Mouse (Mus musculus) C2C12 (cell line): ENCODE measurements around the gene Cfap70.

ENCODE experiments used
- CEBPB ChIP-seq: IDR thresholded peaks from one replicate; pipeline ENCODE4 v1.6.1; 2011; ENCODE audit warnings: low read depth, mild to moderate bottlenecking, control low read depth, moderate library complexity
- CTCF ChIP-seq: IDR thresholded peaks from one replicate; pipeline ENCODE4 v1.5.1; 2011; ENCODE audit not compliant: control insufficient read depth, insufficient read depth, insufficient read length
- MAX ChIP-seq: IDR thresholded peaks from one replicate; pipeline ENCODE4 v1.6.1; 2011; ENCODE audit warnings: mild to moderate bottlenecking, control low read depth
- MYOG ChIP-seq: IDR thresholded peaks from one replicate; pipeline ENCODE4 v1.6.1; 2011; ENCODE audit not compliant: control insufficient read depth, insufficient read length; ENCODE audit errors: extremely low read depth
- USF1 ChIP-seq: IDR thresholded peaks from one replicate; pipeline ENCODE4 v1.6.1; 2011; ENCODE audit warnings: low read depth, mild to moderate bottlenecking, control low read depth, moderate library complexity

- TF ChIP-seq CEBPB = no peak
- TF ChIP-seq CTCF = no peak
- TF ChIP-seq USF1 = no peak
- TF ChIP-seq MYOG = no peak
- no peak for TF ChIP-seq MAX
These were observed 6.4 kb upstream of the Cfap70 start for GRCm38 (mm10) chr14:20458378-20458777.
